Mouse (Mus musculus): ENCODE results near the gene Surf1.
"Not testable (repeated sequence)": the region's sequence is repeated elsewhere in the genome, so short reads cannot be mapped to it uniquely, and the experiment has no call there.

Surf1 gene

DNA sequence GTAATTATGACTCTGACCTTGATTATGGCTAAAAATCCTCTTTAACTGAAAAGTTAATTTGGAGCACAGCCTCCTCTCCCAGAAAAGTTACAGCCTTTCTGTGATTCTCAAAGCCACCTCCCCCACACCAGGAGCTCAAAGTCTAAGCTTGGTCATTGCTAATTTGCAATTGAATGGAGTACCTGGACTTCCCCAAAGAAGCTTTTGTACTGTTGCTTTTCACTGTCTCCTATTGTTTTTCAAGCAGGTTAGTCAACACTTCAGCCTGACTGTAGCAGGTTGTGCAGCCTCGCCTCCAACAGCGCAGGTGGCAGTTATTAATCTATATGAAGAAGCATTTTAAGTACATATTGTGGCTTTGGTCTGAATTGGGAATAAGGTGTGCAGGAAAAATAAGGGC is 30.8 kb downstream of the Surf1 start:
- not testable (repeated sequence) for DNase-seq

DNA sequence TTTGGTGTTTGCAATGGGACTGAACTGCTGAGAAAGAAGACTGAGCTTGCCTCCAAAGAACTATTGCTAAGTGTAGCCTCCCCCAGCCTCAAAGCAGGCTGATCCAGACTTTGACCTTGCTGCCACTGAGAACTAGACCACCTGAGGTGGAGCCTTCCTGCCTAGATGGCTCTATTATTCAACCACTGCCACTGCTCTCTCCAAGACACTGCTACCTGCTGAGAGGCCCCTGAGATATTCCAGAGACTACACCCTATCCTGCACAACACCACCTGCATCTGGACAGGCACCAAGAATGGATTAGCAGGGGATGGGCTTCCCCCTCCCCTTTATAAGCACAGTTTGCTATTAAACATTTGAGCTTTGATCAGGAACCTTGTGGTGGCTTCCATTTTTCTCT is 37.8 kb downstream of the Surf1 start:
- DNase-seq: no peak

DNA sequence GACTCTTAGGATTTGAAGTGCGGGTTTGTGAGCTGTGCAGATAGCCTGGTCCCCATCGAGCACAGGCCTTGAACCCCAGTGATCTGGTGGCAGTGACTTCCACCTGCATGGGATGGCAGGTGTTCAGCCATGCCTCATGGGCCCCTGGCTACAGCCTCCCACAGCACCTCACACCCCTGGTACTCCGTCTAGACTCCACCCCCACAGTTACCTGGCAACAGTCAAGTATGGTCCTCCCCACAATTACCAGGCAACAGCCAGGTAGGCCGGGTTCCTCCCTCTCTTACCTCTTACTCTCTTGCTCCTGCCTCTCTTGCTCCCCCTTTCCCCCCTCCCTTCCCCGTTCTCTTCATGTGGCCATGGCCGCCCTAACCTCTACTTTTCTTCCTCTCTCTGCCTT is 45.7 kb downstream of the Surf1 start:
- DNase-seq: no peak

- DNase-seq: no peak
Observed at GRCm38 (mm10) chr2:26864879-26865278, 51.5 kb downstream of the Surf1 start, which contains the start of gene Abo. TSS of gene Abo (minus strand) at chr2:26864979.

Data from kidney, postnatal 14 days (tissue).